Mouse (Mus musculus) midbrain, embryonic 14.5 days (tissue): ENCODE results near the gene Ric1. TPM values are rescaled to one million over a fixed set of nuclear protein-coding genes. Genes with fewer than 3 reads are reported as not detected.

ENCODE experiments used
- ATAC-seq: fragments of 200-750 bp; cut with Nextera tagmentation; 2 replicates; pipeline ENCODE4 v1.8.0; 2017; ENCODE audit warnings: moderate number of reproducible peaks, moderate library complexity; ENCODE audit not compliant: low FRiP score, low TSS enrichment
- DNase-seq: peaks from one replicate; pipeline ENCODE4 v3.0.0-alpha.2; 2015
- H3K27ac ChIP-seq: fragments of 300-500 bp; sonication (generic); replicated peaks from 2 replicates; pipeline ENCODE4 v1.5.1; 2014; ENCODE audit warnings: mild to moderate bottlenecking, low read depth, low read length, moderate library complexity
- H3K27me3 ChIP-seq: fragments of 300-500 bp; sonication (generic); 2 replicates; pipeline ENCODE4 v1.6.1; 2014; ENCODE audit warnings: low read length, control low read depth, mixed read lengths; ENCODE audit not compliant: control insufficient read depth, insufficient read depth
- H3K36me3 ChIP-seq: fragments of 300-500 bp; sonication (generic); 2 replicates; pipeline ENCODE4 v1.6.1; 2014; ENCODE audit warnings: low read length, control low read depth; ENCODE audit not compliant: control insufficient read depth, insufficient read depth
- H3K4me1 ChIP-seq: fragments of 300-500 bp; sonication (generic); 2 replicates; pipeline ENCODE4 v1.6.1; 2014; ENCODE audit warnings: mild to moderate bottlenecking, antibody characterized with exemption, low read length, control low read depth; ENCODE audit not compliant: control insufficient read depth, insufficient read depth
- H3K4me2 ChIP-seq: fragments of 300-500 bp; sonication (generic); 2 replicates; pipeline ENCODE4 v1.6.1; 2014; ENCODE audit warnings: mild to moderate bottlenecking, low read length, moderate library complexity
- H3K4me3 ChIP-seq: fragments of 300-500 bp; sonication (generic); replicated peaks from 2 replicates; pipeline ENCODE4 v1.5.1; 2014; ENCODE audit warnings: low read depth, low read length
- H3K9ac ChIP-seq: fragments of 300-500 bp; sonication (generic); replicated peaks from 2 replicates; pipeline ENCODE4 v1.6.1; 2014; ENCODE audit warnings: mild to moderate bottlenecking, low read length, moderate library complexity
- H3K9me3 ChIP-seq: fragments of 300-500 bp; sonication (generic); 2 replicates; pipeline ENCODE4 v1.6.1; 2016; ENCODE audit warnings: low read length, control low read depth, mixed read lengths; ENCODE audit not compliant: control insufficient read depth
- WGBS: fragments of 180-500 bp; shearing (Covaris S2); extraction: QIAGEN DNeasy Blood & Tissue Kit; methylation state at CpG from one replicate; pipeline ENCODE4 v1.1.7; 2014; 5-methylcytosine and 5-hydroxymethylcytosine counted together
- polyA plus RNA-seq: library from polyadenylated mRNA; unstranded; fragments of >200 nt; fragmentation: Nextera tagmentation; extraction: Ambion mirVana; gene quantifications from 2 replicates; pipeline ENCODE4 v1.2.1, GENCODE M21; 2014

The Ric1 gene
- polyA plus RNA-seq, 1 experiment from 2014 or later = 17.7 TPM

GRCm38 (mm10) chr19:29515991-29516390 lies 6.1 kb upstream of the Ric1 start:
- no peak overlapping the region for H3K27ac ChIP-seq
- WGBS = 67% methylated on average over 10 of the region's 10 CpGs
- no peaks in the 10 kb centered on the region for H3K9me3 ChIP-seq
- no peaks in the 10 kb centered on the region for H3K36me3 ChIP-seq
- no peak for ATAC-seq
- H3K27me3 ChIP-seq = no peaks in the 10 kb centered on the region
- no peaks in the 10 kb centered on the region for H3K4me1 ChIP-seq
- no peak overlapping the region for H3K9ac ChIP-seq
- no peak overlapping the region for H3K4me2 ChIP-seq
- no peak overlapping the region for H3K4me3 ChIP-seq
- DNase-seq = no peak

- 0 out of 2 replicates have a peak, but pooled peaks cover 3% of the 10 kb centered on the region for H3K4me1 ChIP-seq
- ATAC-seq (no peak), DNase-seq (no peak)
- no peaks in the 10 kb centered on the region for H3K27me3 ChIP-seq
- WGBS = 94% methylated on average over 7 of the region's 7 CpGs
- H3K4me3 ChIP-seq = no peak overlapping the region
- no peak overlapping the region for H3K4me2 ChIP-seq
- H3K27ac ChIP-seq = no peak overlapping the region
- no peaks in the 10 kb centered on the region for H3K36me3 ChIP-seq
- H3K9ac ChIP-seq = no peak overlapping the region
- no peaks in the 10 kb centered on the region for H3K9me3 ChIP-seq
Measured at GRCm38 (mm10) chr19:29518409-29518808, 3.7 kb upstream of the Ric1 start.

GRCm38 (mm10) chr19:29518922-29519321 lies 3.2 kb upstream of the Ric1 start:
- Histone ChIP-seq H3K27ac (no peak overlapping the region), H3K4me3 (no peak overlapping the region), H3K27me3 (no peaks in the 10 kb centered on the region), H3K9ac (no peak overlapping the region), H3K4me1 (0 out of 2 replicates have a peak, but pooled peaks cover 6% of the 10 kb centered on the region), H3K36me3 (no peaks in the 10 kb centered on the region), H3K4me2 (no peak overlapping the region), H3K9me3 (no peaks in the 10 kb centered on the region)
- DNase-seq = no peak
- ATAC-seq = no peak
- WGBS = 76% methylated on average over 4 of the region's 4 CpGs

- H3K4me2 ChIP-seq = peak overlapping the region; percentile 89
- 0 out of 2 replicates have a peak, but pooled peaks cover 6% of the 10 kb centered on the region for H3K4me1 ChIP-seq
- H3K27ac ChIP-seq = peak overlapping the region; percentile 91; the same call in 1 of the 2 replicates
- DNase-seq = no peak
- peak overlapping the region; percentile 83 for H3K4me3 ChIP-seq
- no peaks in the 10 kb centered on the region for H3K36me3 ChIP-seq
- 48% methylated on average over 10 of the region's 10 CpGs for WGBS
- H3K9ac ChIP-seq = no peak overlapping the region
- H3K9me3 ChIP-seq = no peaks in the 10 kb centered on the region
- H3K27me3 ChIP-seq = no peaks in the 10 kb centered on the region
- no peak for ATAC-seq
Measured at GRCm38 (mm10) chr19:29520996-29521560, 1.0 kb upstream of the Ric1 start.

- ATAC-seq = peak; percentile 83
Measured at GRCm38 (mm10) chr19:29522445-29523229, 555 bp downstream of the Ric1 start.

DNA sequence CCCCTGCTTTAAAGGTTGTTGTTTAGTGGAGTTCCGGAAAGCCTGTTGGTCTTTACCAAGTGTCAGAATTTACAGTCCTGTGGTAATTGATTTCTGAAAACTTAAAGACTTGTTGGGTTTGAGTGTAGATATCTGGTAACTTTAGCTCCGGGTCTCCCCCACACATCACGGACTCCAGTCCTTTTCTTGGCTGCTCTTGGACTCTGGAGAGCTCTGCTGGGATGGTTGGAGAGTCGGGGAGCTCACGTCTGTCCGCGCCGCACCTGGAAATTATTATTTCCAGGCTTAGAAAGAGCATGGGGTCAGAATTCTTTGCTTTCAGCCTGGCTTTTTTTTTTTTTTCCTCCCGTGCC lies 1.1 kb downstream of the Ric1 start:
- DNase-seq = no peak
- Histone ChIP-seq H3K27ac (peak overlapping the region; percentile 91; the same call in 1 of the 2 replicates), H3K4me2 (peak overlapping the region; percentile 89), H3K36me3 (no peaks in the 10 kb centered on the region), H3K9me3 (no peaks in the 10 kb centered on the region), H3K27me3 (no peaks in the 10 kb centered on the region), H3K4me3 (peak overlapping the region; percentile 83), H3K4me1 (0 out of 2 replicates have a peak, but pooled peaks cover 6% of the 10 kb centered on the region), H3K9ac (peak overlapping the region; percentile 86)
- ATAC-seq = no peak
- under 1% methylated on average over 9 of the region's 9 CpGs for WGBS

More at GRCm38 (mm10) chr19:29522445-29523229, 555 bp downstream of the Ric1 start:
- under 1% methylated on average over 86 of the region's 92 CpGs for WGBS
- Histone ChIP-seq H3K27ac (peak overlapping the region; percentile 91), H3K4me2 (peak overlapping the region; percentile 89), H3K9ac (peak overlapping the region; percentile 86), H3K4me1 (0 out of 2 replicates have a peak, but pooled peaks cover 6% of the 10 kb centered on the region), H3K9me3 (no peaks in the 10 kb centered on the region), H3K4me3 (peak overlapping the region; percentile 83), H3K27me3 (no peaks in the 10 kb centered on the region), H3K36me3 (no peaks in the 10 kb centered on the region)
- peak; percentile 73 for DNase-seq

DNA sequence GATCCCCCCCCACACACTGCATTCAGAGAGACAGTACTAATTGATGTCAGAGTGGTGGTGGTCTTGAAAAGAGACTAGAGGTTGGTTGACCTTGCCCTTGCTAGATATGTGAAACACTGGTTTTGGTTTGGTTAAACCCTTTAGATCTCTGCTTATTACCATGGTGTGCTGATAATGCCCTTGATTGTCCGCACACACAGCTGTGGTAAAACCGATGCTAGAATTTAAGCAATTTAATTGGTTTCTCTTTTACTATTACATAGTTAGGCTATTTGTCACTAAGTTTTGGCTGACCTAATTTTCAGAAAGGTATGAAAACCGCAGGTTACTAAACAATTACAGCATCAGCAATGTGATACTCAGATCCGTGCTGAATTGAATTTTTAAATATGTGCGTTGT lies 1.6 kb downstream of the Ric1 start:
- Histone ChIP-seq H3K36me3 (no peaks in the 10 kb centered on the region), H3K4me3 (peak overlapping the region; percentile 83), H3K4me2 (peak overlapping the region; percentile 89), H3K27me3 (no peaks in the 10 kb centered on the region), H3K27ac (no peak overlapping the region), H3K4me1 (0 out of 2 replicates have a peak, but pooled peaks cover 6% of the 10 kb centered on the region), H3K9me3 (peaks cover 2% of the 10 kb centered on the region; the same call in 1 of the 2 replicates), H3K9ac (peak overlapping the region; percentile 86; the same call in 1 of the 2 replicates)
- 54% methylated on average over 5 of the region's 5 CpGs for WGBS
- ATAC-seq (no peak), DNase-seq (peak; percentile 4)

DNA sequence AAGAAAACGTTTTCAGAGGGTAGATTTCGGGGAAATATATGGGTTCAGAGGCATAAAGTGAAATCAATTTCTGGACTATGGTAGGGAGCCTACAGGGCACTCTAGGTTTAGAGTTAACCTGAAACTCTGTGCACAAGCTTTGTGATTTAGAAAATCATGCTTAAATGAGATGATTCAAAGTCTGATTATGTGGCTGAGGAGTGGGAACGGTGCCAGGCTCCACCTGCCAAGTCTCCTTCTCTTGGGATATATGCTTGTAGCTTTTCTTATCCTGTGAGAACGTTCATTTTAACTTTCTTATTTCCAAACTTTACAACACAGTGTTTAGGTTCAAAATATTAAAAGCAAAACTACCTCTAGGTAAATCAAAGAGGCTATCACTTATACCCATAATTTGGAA lies 2.5 kb downstream of the Ric1 start:
- Histone ChIP-seq H3K9ac (no peak overlapping the region), H3K4me2 (no peak overlapping the region), H3K4me3 (no peak overlapping the region), H3K27ac (no peak overlapping the region), H3K27me3 (no peaks in the 10 kb centered on the region), H3K36me3 (no peaks in the 10 kb centered on the region), H3K9me3 (peaks cover 9% of the 10 kb centered on the region; the same call in 1 of the 2 replicates), H3K4me1 (0 out of 2 replicates have a peak, but pooled peaks cover 6% of the 10 kb centered on the region)
- 76% methylated on average over 4 of the region's 4 CpGs for WGBS
- no peak for ATAC-seq
- no peak for DNase-seq
